Mouse (Mus musculus): ENCODE data around the gene Plekhg6. TPM values are rescaled to one million over a fixed set of nuclear protein-coding genes. Genes with fewer than 3 reads are reported as not detected.

Gene Plekhg6
- polyA plus RNA-seq, 1 experiment from 2014 or later: not detected

DNA sequence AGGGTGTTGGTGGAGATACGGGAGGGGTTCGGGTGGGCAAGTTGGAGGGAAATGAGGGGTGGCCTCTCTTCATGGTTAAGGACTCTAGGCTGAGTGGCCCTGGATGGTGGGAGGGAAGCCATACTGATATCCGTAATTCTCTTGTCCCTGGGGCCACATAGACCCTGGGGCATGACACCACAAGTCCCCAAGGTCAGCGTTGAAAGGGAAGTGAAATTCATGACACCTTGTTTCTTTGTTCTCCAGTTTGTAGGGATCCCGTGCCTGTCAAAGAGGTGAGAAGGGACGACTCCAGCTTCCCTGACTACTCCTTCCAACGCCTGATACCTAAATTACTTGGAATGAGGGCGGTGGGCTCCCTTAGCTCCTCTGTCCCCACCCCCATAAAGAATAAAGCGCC, 19.7 kb downstream of the Plekhg6 start:
- Histone ChIP-seq H3K27ac (ENCODE audit: low read depth, low read length) (no peak overlapping the region), H3K4me1 (ENCODE audit: control insufficient read depth, insufficient read depth, low read length) (peaks cover 5% of the 10 kb centered on the region; the same call in 1 of the 2 replicates), H3K4me3 (ENCODE audit: low read depth, low read length) (no peak overlapping the region), H3K36me3 (ENCODE audit: control insufficient read depth, insufficient read depth, low read length) (no peaks in the 10 kb centered on the region; the same call in 1 of the 2 replicates), H3K9ac (ENCODE audit: low read length) (no peak overlapping the region), H3K9me3 (replicated peaks; ENCODE audit: control insufficient read depth, low read length) (no peaks in the 10 kb centered on the region), H3K27me3 (replicated peaks; ENCODE audit: control insufficient read depth, insufficient read depth, low read length) (peaks cover 20% of the 10 kb centered on the region), H3K4me2 (ENCODE audit: low read length) (no peak overlapping the region; the same call in 1 of the 2 replicates)
- DNase-seq (ENCODE audit: low spot score) (no peak), ATAC-seq (no peak)
- 45% methylated on average over 9 of the region's 9 CpGs for WGBS

- H3K36me3 ChIP-seq (ENCODE audit: control insufficient read depth, insufficient read depth, low read length): no peaks in the 10 kb centered on the region; the same call in 1 of the 2 replicates
- H3K4me1 ChIP-seq (ENCODE audit: control insufficient read depth, insufficient read depth, low read length): peaks cover 9% of the 10 kb centered on the region; the same call in 1 of the 2 replicates
- DNase-seq (ENCODE audit: low spot score): no peak
- H3K4me2 ChIP-seq (ENCODE audit: low read length): no peak overlapping the region
- H3K4me3 ChIP-seq (ENCODE audit: low read depth, low read length): no peak overlapping the region
- 64% methylated on average over 9 of the region's 9 CpGs for WGBS
- no peak for ATAC-seq
- H3K27ac ChIP-seq (ENCODE audit: low read depth, low read length): no peak overlapping the region
- H3K9ac ChIP-seq (ENCODE audit: low read length): no peak overlapping the region
- no peaks in the 10 kb centered on the region for H3K9me3 ChIP-seq (replicated peaks; ENCODE audit: control insufficient read depth, low read length)
- peaks cover 20% of the 10 kb centered on the region for H3K27me3 ChIP-seq (replicated peaks; ENCODE audit: control insufficient read depth, insufficient read depth, low read length)
Measured at GRCm38 (mm10) chr6:125359999-125360398, 20.6 kb downstream of the Plekhg6 start.

GRCm38 (mm10) chr6:125357334-125357733, 23.3 kb downstream of the Plekhg6 start:
- H3K4me2 ChIP-seq (ENCODE audit: low read length): no peak overlapping the region
- H3K4me1 ChIP-seq (ENCODE audit: control insufficient read depth, insufficient read depth, low read length): peaks cover 10% of the 10 kb centered on the region; the same call in 1 of the 2 replicates
- no peak overlapping the region for H3K9ac ChIP-seq (ENCODE audit: low read length)
- ATAC-seq (no peak), DNase-seq (ENCODE audit: low spot score) (no peak)
- H3K4me3 ChIP-seq (ENCODE audit: low read depth, low read length): no peak overlapping the region
- H3K27ac ChIP-seq (ENCODE audit: low read depth, low read length): no peak overlapping the region
- no peaks in the 10 kb centered on the region; the same call in 1 of the 2 replicates for H3K36me3 ChIP-seq (ENCODE audit: control insufficient read depth, insufficient read depth, low read length)
- peaks cover 6% of the 10 kb centered on the region; the same call in 1 of the 2 replicates for H3K27me3 ChIP-seq (replicated peaks; ENCODE audit: control insufficient read depth, insufficient read depth, low read length)
- WGBS: 90% methylated on average over 15 of the region's 15 CpGs
- H3K9me3 ChIP-seq (replicated peaks; ENCODE audit: control insufficient read depth, low read length): no peaks in the 10 kb centered on the region

DNA sequence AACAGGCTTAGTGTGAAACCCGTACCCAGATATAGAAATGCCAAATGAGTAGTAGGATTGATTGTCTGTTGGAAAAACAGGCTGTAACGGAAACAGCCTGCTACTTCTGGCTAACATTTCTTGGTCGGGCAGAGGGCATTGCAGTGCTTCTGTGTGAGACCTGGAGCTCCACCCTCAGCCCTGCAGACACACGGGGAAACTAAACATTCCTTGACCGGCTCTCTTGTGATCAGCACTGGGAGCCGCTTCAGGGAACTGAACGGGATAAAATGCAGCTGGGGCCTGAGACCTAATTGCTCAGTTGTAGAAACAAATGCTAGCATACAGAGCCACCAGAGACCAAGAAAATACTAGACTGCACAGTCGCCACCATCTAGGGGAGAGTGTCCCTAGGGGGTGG, 24.3 kb downstream of the Plekhg6 start:
- Histone ChIP-seq H3K9me3 (replicated peaks; ENCODE audit: control insufficient read depth, low read length) (no peaks in the 10 kb centered on the region), H3K27ac (ENCODE audit: low read depth, low read length) (no peak overlapping the region), H3K27me3 (replicated peaks; ENCODE audit: control insufficient read depth, insufficient read depth, low read length) (0 out of 2 replicates have a peak, but pooled peaks cover 4% of the 10 kb centered on the region), H3K4me2 (ENCODE audit: low read length) (no peak overlapping the region), H3K4me3 (ENCODE audit: low read depth, low read length) (no peak overlapping the region), H3K9ac (ENCODE audit: low read length) (no peak overlapping the region), H3K4me1 (ENCODE audit: control insufficient read depth, insufficient read depth, low read length) (peaks cover 7% of the 10 kb centered on the region; the same call in 1 of the 2 replicates), H3K36me3 (ENCODE audit: control insufficient read depth, insufficient read depth, low read length) (no peaks in the 10 kb centered on the region; the same call in 1 of the 2 replicates)
- WGBS: 61% methylated on average over 8 of the region's 8 CpGs
- DNase-seq (ENCODE audit: low spot score) (no peak), ATAC-seq (no peak)

GRCm38 (mm10) chr6:125355197-125355741, 25.3 kb downstream of the Plekhg6 start:
- DNase-seq (ENCODE audit: low spot score): peak; percentile 17
- no peaks in the 10 kb centered on the region for H3K27me3 ChIP-seq (replicated peaks; ENCODE audit: control insufficient read depth, insufficient read depth, low read length)
- ATAC-seq: peak; percentile 14; the same call in 1 of the 2 replicates
- 0 out of 2 replicates have a peak overlapping the region, but pooled peaks have one; percentile 0 for H3K4me2 ChIP-seq (ENCODE audit: low read length)
- 9% methylated on average over 10 of the region's 10 CpGs for WGBS
- peaks cover 10% of the 10 kb centered on the region; the same call in 1 of the 2 replicates for H3K4me1 ChIP-seq (ENCODE audit: control insufficient read depth, insufficient read depth, low read length)
- H3K36me3 ChIP-seq (ENCODE audit: control insufficient read depth, insufficient read depth, low read length): no peaks in the 10 kb centered on the region; the same call in 1 of the 2 replicates
- H3K27ac ChIP-seq (ENCODE audit: low read depth, low read length): no peak overlapping the region
- H3K4me3 ChIP-seq (ENCODE audit: low read depth, low read length): no peak overlapping the region
- H3K9me3 ChIP-seq (replicated peaks; ENCODE audit: control insufficient read depth, low read length): no peaks in the 10 kb centered on the region
- H3K9ac ChIP-seq (ENCODE audit: low read length): no peak overlapping the region

DNA sequence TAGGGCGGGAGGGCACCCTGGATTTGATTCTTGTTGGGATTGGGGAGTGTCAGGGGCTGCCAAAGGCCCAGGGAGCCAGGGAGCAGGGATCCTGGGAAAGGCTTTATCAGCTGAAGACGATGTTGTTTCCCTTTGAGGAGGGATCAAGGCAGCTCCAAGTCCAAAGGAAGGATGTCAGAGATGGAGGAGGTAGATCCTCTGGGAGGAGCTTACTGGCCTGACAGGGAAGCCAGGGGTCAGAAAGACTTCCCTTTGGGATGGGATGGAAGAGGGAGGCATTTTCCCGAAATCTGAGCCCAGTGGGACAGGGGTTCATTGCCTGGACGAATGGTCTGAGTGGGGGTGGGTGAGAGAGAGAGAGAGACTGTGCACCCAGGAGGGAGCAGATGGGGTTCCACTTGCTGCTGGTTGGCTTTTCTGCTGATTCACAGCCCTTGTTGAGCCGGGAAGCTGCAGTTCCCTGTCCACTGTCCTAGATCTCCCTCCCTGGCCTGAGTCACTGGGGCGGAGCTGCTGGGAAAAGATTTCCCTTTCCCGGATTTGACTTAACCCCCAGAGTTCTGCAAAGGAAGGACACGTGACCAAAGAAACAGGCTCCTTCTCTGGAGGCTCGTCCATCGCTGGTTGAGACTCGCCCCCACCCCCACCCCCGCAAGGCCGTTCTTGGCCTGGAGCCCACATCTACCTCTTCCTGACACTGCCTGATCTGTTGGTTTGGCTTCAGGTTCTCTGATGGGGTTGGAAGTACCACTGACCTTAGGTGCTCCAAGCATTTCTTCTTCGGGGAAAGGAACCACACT, 26.0 kb downstream of the Plekhg6 start:
- H3K4me3 ChIP-seq (ENCODE audit: low read depth, low read length): no peak overlapping the region
- no peak for ATAC-seq
- 0 out of 2 replicates have a peak overlapping the region, but pooled peaks have one; percentile 0 for H3K4me2 ChIP-seq (ENCODE audit: low read length)
- H3K27me3 ChIP-seq (replicated peaks; ENCODE audit: control insufficient read depth, insufficient read depth, low read length): no peaks in the 10 kb centered on the region
- peaks cover 15% of the 10 kb centered on the region; the same call in 1 of the 2 replicates for H3K4me1 ChIP-seq (ENCODE audit: control insufficient read depth, insufficient read depth, low read length)
- DNase-seq (ENCODE audit: low spot score): no peak
- 13% methylated on average over 14 of the region's 14 CpGs for WGBS
- no peak overlapping the region for H3K27ac ChIP-seq (ENCODE audit: low read depth, low read length)
- no peaks in the 10 kb centered on the region; the same call in 1 of the 2 replicates for H3K36me3 ChIP-seq (ENCODE audit: control insufficient read depth, insufficient read depth, low read length)
- H3K9ac ChIP-seq (ENCODE audit: low read length): no peak overlapping the region
- no peaks in the 10 kb centered on the region for H3K9me3 ChIP-seq (replicated peaks; ENCODE audit: control insufficient read depth, low read length)

DNA sequence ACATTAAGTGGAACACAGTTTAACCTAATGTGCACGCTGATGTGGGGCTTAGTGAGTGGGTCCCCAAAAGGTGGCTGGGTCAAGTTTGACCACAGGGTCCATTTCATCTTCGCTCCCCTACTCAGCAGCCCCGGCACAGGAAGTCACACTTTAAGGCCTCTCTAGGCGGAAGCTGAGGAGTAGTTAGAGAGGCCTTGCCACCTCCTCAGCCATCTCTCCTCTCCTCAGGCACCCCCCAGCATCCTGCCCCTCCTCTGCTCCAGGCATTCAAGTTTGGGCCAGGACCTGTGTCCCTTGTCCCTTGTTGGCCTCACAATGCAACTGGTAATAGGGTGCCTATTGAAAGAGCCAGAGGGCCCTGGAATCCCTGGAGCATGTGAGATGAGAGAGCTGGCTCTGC, 26.9 kb downstream of the Plekhg6 start:
- H3K27ac ChIP-seq (ENCODE audit: low read depth, low read length): no peak overlapping the region
- H3K9ac ChIP-seq (ENCODE audit: low read length): no peak overlapping the region
- H3K4me2 ChIP-seq (ENCODE audit: low read length): no peak overlapping the region
- DNase-seq (ENCODE audit: low spot score) (no peak), ATAC-seq (no peak)
- H3K9me3 ChIP-seq (replicated peaks; ENCODE audit: control insufficient read depth, low read length): no peaks in the 10 kb centered on the region
- H3K36me3 ChIP-seq (ENCODE audit: control insufficient read depth, insufficient read depth, low read length): no peaks in the 10 kb centered on the region; the same call in 1 of the 2 replicates
- no peaks in the 10 kb centered on the region for H3K27me3 ChIP-seq (replicated peaks; ENCODE audit: control insufficient read depth, insufficient read depth, low read length)
- H3K4me1 ChIP-seq (ENCODE audit: control insufficient read depth, insufficient read depth, low read length): peaks cover 22% of the 10 kb centered on the region
- no peak overlapping the region for H3K4me3 ChIP-seq (ENCODE audit: low read depth, low read length)
- WGBS: 89% methylated on average over 4 of the region's 4 CpGs

DNA sequence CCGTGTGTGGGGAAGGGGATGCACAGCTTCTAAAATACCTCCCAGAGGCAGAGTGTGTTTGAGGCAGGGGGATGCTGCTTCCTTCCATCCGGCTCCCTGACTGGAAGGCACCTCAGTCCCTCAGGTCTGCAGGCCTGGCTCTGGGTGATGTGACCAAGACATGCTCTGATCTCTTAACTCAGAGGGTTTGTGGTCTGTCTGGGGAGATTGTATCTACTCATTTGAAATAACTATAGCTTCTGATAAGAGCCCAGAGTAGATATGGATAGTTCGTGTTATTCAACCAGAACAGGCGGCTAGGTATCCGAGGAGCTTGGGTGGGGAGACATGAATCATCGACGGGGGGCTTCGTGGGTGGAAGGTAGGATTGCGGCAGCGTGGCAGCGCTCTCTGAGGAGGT, 27.4 kb downstream of the Plekhg6 start:
- no peak for DNase-seq (ENCODE audit: low spot score)
- H3K9ac ChIP-seq (ENCODE audit: low read length): no peak overlapping the region
- H3K4me1 ChIP-seq (ENCODE audit: control insufficient read depth, insufficient read depth, low read length): peaks cover 22% of the 10 kb centered on the region
- no peak overlapping the region for H3K4me2 ChIP-seq (ENCODE audit: low read length)
- H3K27ac ChIP-seq (ENCODE audit: low read depth, low read length): no peak overlapping the region
- no peaks in the 10 kb centered on the region for H3K27me3 ChIP-seq (replicated peaks; ENCODE audit: control insufficient read depth, insufficient read depth, low read length)
- H3K36me3 ChIP-seq (ENCODE audit: control insufficient read depth, insufficient read depth, low read length): no peaks in the 10 kb centered on the region; the same call in 1 of the 2 replicates
- no peak for ATAC-seq
- H3K4me3 ChIP-seq (ENCODE audit: low read depth, low read length): no peak overlapping the region
- no peaks in the 10 kb centered on the region for H3K9me3 ChIP-seq (replicated peaks; ENCODE audit: control insufficient read depth, low read length)
- WGBS: 88% methylated on average over 11 of the region's 11 CpGs

Data from forebrain, embryonic 14.5 days (tissue).